ENCODE assay signal across 10 mouse cellular contexts in the genomic region with DNA sequence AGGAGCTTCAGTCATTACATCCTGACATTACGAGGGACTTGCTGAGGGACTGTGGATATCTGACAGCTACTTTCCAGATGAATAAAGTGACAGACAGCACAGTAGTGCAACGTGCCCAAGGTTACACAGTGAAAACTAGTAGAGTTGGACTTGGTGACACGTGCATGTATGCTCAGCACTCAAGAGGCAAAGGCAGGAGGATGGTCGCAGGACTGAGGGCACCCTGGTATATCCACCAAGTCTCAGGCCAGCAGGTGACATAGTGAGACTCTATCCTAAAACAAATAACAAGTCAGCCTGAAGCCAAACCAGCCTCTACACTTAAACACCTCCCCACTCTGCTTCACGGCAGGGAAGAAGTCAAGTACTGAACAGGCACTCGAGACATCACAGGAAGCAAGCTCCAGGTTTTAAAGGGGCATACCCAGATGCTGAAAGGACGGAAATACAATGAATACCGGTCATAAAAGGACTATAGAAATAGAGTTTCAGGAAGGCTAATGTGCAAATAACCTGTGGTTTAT.
"Had no signal": no experiment of that assay in that cellular context is flagged by ENCODE, and none has a peak within 500 bp of the region (broad histone marks: within the 10 kb centered on the region; RNA-seq: fewer than 3 reads in every experiment).

No protein-coding gene starts in this region.

- H3K4me2 ChIP-seq: limb, embryonic 15.5 days; liver, embryonic 15.5 days; midbrain, embryonic 12.5 days; neural tube, embryonic 13.5 days had no signal

- H3K9ac ChIP-seq: limb, embryonic 15.5 days; liver, embryonic 15.5 days; midbrain, embryonic 12.5 days; neural tube, embryonic 13.5 days had no signal

- ATAC-seq: inflammation-experienced regulatory T-cells, adult 6 months; intestine, postnatal 0 days; midbrain, embryonic 16.5 days had no signal

- H3K4me3 ChIP-seq: limb, embryonic 15.5 days; liver, embryonic 15.5 days; midbrain, embryonic 12.5 days; neural tube, embryonic 13.5 days had no signal

- H3K27me3 ChIP-seq: limb, embryonic 15.5 days; liver, embryonic 15.5 days; midbrain, embryonic 12.5 days; neural tube, embryonic 13.5 days had no signal

- H3K4me1 ChIP-seq: limb, embryonic 15.5 days; neural tube, embryonic 13.5 days had no signal

- DNase-seq: kidney, postnatal 10 days; retina, postnatal 1 day; thymus, postnatal 36 days had no signal

- H3K9me3 ChIP-seq: limb, embryonic 15.5 days; liver, embryonic 15.5 days; midbrain, embryonic 12.5 days; neural tube, embryonic 13.5 days had no signal

- H3K27ac ChIP-seq: limb, embryonic 15.5 days; liver, embryonic 15.5 days; midbrain, embryonic 12.5 days; neural tube, embryonic 13.5 days had no signal

- H3K36me3 ChIP-seq: limb, embryonic 15.5 days had no signal
